Mouse (Mus musculus): Measurements from ENCODE around the gene Ap3b2. TPM values are rescaled to one million over a fixed set of nuclear protein-coding genes. Genes with fewer than 3 reads are reported as not detected.
A peak's percentile ranks its signal among the peaks of the same experiment; 100 is the strongest.

The Ap3b2 gene
- polyA plus RNA-seq (2015; fragmentation: Nextera tagmentation; extraction: Ambion mirVana) = 0.50 and 0.82 TPM in 2 replicates

- Histone ChIP-seq H3K9me3 (ENCODE audit: control insufficient read depth, low read length) (no peaks in the 10 kb centered on the region), H3K4me2 (ENCODE audit: low read depth, low read length) (peak within 1 kb of the TSS; percentile 71), H3K36me3 (ENCODE audit: control insufficient read depth, insufficient read depth, low read length) (no peaks in the 10 kb centered on the region), H3K27me3 (ENCODE audit: control insufficient read depth, insufficient read depth, low read depth, low read length) (peaks cover 17% of the 10 kb centered on the region), H3K4me1 (replicated peaks; ENCODE audit: control insufficient read depth, insufficient read depth, low read length) (peaks cover 3% of the 10 kb centered on the region; the same call in 1 of the 2 replicates), H3K4me3 (ENCODE audit: low read length) (peak within 1 kb of the TSS; percentile 48), H3K9ac (ENCODE audit: low read length) (no peak within 1 kb of the TSS), H3K27ac (ENCODE audit: low read length) (no peak within 1 kb of the TSS)
- WGBS = under 1% methylated on average over 57 of the region's 57 CpGs
- ATAC-seq (ENCODE audit: low read depth) = peak; percentile 80
These were observed at the start of gene Ap3b2 for GRCm38 (mm10) chr7:81493331-81494021. Gene Ap3b2, minus strand, starts transcription at chr7:81493925.

GRCm38 (mm10) chr7:81542934-81543333 is 49.2 kb upstream of the Ap3b2 start:
- Histone ChIP-seq H3K27me3 (ENCODE audit: control insufficient read depth, insufficient read depth, low read depth, low read length) (no peaks in the 10 kb centered on the region), H3K4me1 (replicated peaks; ENCODE audit: control insufficient read depth, insufficient read depth, low read length) (no peaks in the 10 kb centered on the region), H3K4me2 (ENCODE audit: low read depth, low read length) (no peak overlapping the region), H3K9me3 (ENCODE audit: control insufficient read depth, low read length) (no peaks in the 10 kb centered on the region), H3K27ac (ENCODE audit: low read length) (no peak overlapping the region), H3K9ac (ENCODE audit: low read length) (no peak overlapping the region), H3K4me3 (ENCODE audit: low read length) (no peak overlapping the region), H3K36me3 (ENCODE audit: control insufficient read depth, insufficient read depth, low read length) (no peaks in the 10 kb centered on the region)
- 52% methylated on average over 8 of the region's 8 CpGs for WGBS
- ATAC-seq (ENCODE audit: low read depth) = no peak

GRCm38 (mm10) chr7:81541924-81542524 is 48.3 kb upstream of the Ap3b2 start:
- no peak overlapping the region for H3K9ac ChIP-seq (ENCODE audit: low read length)
- no peaks in the 10 kb centered on the region for H3K36me3 ChIP-seq (ENCODE audit: control insufficient read depth, insufficient read depth, low read length)
- whole genome bisulfite sequencing = 71% methylated on average over 7 of the region's 7 CpGs
- H3K4me3 ChIP-seq (ENCODE audit: low read length) = no peak overlapping the region
- H3K4me2 ChIP-seq (ENCODE audit: low read depth, low read length) = no peak overlapping the region
- no peak for ATAC-seq (ENCODE audit: low read depth)
- no peak overlapping the region for H3K27ac ChIP-seq (ENCODE audit: low read length)
- H3K4me1 ChIP-seq (replicated peaks; ENCODE audit: control insufficient read depth, insufficient read depth, low read length) = no peaks in the 10 kb centered on the region
- no peaks in the 10 kb centered on the region for H3K9me3 ChIP-seq (ENCODE audit: control insufficient read depth, low read length)
- H3K27me3 ChIP-seq (ENCODE audit: control insufficient read depth, insufficient read depth, low read depth, low read length) = no peaks in the 10 kb centered on the region

GRCm38 (mm10) chr7:81540999-81541398 is 47.3 kb upstream of the Ap3b2 start:
- no peak overlapping the region for H3K27ac ChIP-seq (ENCODE audit: low read length)
- H3K4me2 ChIP-seq (ENCODE audit: low read depth, low read length) = no peak overlapping the region
- no peak for ATAC-seq (ENCODE audit: low read depth)
- H3K9me3 ChIP-seq (ENCODE audit: control insufficient read depth, low read length) = no peaks in the 10 kb centered on the region
- no peaks in the 10 kb centered on the region for H3K4me1 ChIP-seq (replicated peaks; ENCODE audit: control insufficient read depth, insufficient read depth, low read length)
- H3K27me3 ChIP-seq (ENCODE audit: control insufficient read depth, insufficient read depth, low read depth, low read length) = no peaks in the 10 kb centered on the region
- no peaks in the 10 kb centered on the region; the same call in 1 of the 2 replicates for H3K36me3 ChIP-seq (ENCODE audit: control insufficient read depth, insufficient read depth, low read length)
- H3K9ac ChIP-seq (ENCODE audit: low read length) = no peak overlapping the region
- WGBS = 40% methylated on average over 1 of the region's 1 CpGs
- no peak overlapping the region for H3K4me3 ChIP-seq (ENCODE audit: low read length)

GRCm38 (mm10) chr7:81539565-81539964 is 45.8 kb upstream of the Ap3b2 start:
- Histone ChIP-seq H3K4me2 (ENCODE audit: low read depth, low read length) (no peak overlapping the region), H3K9ac (ENCODE audit: low read length) (no peak overlapping the region), H3K9me3 (ENCODE audit: control insufficient read depth, low read length) (no peaks in the 10 kb centered on the region), H3K4me1 (replicated peaks; ENCODE audit: control insufficient read depth, insufficient read depth, low read length) (no peaks in the 10 kb centered on the region), H3K27me3 (ENCODE audit: control insufficient read depth, insufficient read depth, low read depth, low read length) (no peaks in the 10 kb centered on the region), H3K36me3 (ENCODE audit: control insufficient read depth, insufficient read depth, low read length) (peaks cover 14% of the 10 kb centered on the region; the same call in 1 of the 2 replicates), H3K4me3 (ENCODE audit: low read length) (no peak overlapping the region), H3K27ac (ENCODE audit: low read length) (no peak overlapping the region)
- 15% methylated on average over 2 of the region's 2 CpGs for WGBS
- ATAC-seq (ENCODE audit: low read depth) = no peak

- Histone ChIP-seq H3K27me3 (ENCODE audit: control insufficient read depth, insufficient read depth, low read depth, low read length) (no peaks in the 10 kb centered on the region), H3K27ac (ENCODE audit: low read length) (no peak overlapping the region), H3K9me3 (ENCODE audit: control insufficient read depth, low read length) (peaks cover 4% of the 10 kb centered on the region; the same call in 1 of the 2 replicates), H3K4me2 (ENCODE audit: low read depth, low read length) (no peak overlapping the region), H3K4me1 (replicated peaks; ENCODE audit: control insufficient read depth, insufficient read depth, low read length) (no peaks in the 10 kb centered on the region), H3K36me3 (ENCODE audit: control insufficient read depth, insufficient read depth, low read length) (peaks cover 27% of the 10 kb centered on the region), H3K9ac (ENCODE audit: low read length) (no peak overlapping the region), H3K4me3 (ENCODE audit: low read length) (no peak overlapping the region)
- no peak for ATAC-seq (ENCODE audit: low read depth)
- WGBS = 60% methylated on average over 2 of the region's 2 CpGs
These were observed 44.4 kb upstream of the Ap3b2 start for GRCm38 (mm10) chr7:81538070-81538675.

GRCm38 (mm10) chr7:81536478-81536877 is 42.8 kb upstream of the Ap3b2 start:
- H3K4me1 ChIP-seq (replicated peaks; ENCODE audit: control insufficient read depth, insufficient read depth, low read length) = no peaks in the 10 kb centered on the region
- H3K4me3 ChIP-seq (ENCODE audit: low read length) = no peak overlapping the region
- H3K4me2 ChIP-seq (ENCODE audit: low read depth, low read length) = no peak overlapping the region
- no peak overlapping the region for H3K27ac ChIP-seq (ENCODE audit: low read length)
- peaks cover 4% of the 10 kb centered on the region; the same call in 1 of the 2 replicates for H3K9me3 ChIP-seq (ENCODE audit: control insufficient read depth, low read length)
- ATAC-seq (ENCODE audit: low read depth) = no peak
- 75% methylated on average over 4 of the region's 4 CpGs for WGBS
- no peaks in the 10 kb centered on the region for H3K27me3 ChIP-seq (ENCODE audit: control insufficient read depth, insufficient read depth, low read depth, low read length)
- H3K36me3 ChIP-seq (ENCODE audit: control insufficient read depth, insufficient read depth, low read length) = peaks cover 40% of the 10 kb centered on the region
- no peak overlapping the region for H3K9ac ChIP-seq (ENCODE audit: low read length)

- no peak overlapping the region for H3K27ac ChIP-seq (ENCODE audit: low read length)
- H3K27me3 ChIP-seq (ENCODE audit: control insufficient read depth, insufficient read depth, low read depth, low read length) = no peaks in the 10 kb centered on the region
- H3K36me3 ChIP-seq (ENCODE audit: control insufficient read depth, insufficient read depth, low read length) = peaks cover 66% of the 10 kb centered on the region
- 83% methylated on average over 1 of the region's 1 CpGs for WGBS
- no peaks in the 10 kb centered on the region for H3K4me1 ChIP-seq (replicated peaks; ENCODE audit: control insufficient read depth, insufficient read depth, low read length)
- ATAC-seq (ENCODE audit: low read depth) = no peak
- no peak overlapping the region for H3K4me2 ChIP-seq (ENCODE audit: low read depth, low read length)
- peaks cover 4% of the 10 kb centered on the region; the same call in 1 of the 2 replicates for H3K9me3 ChIP-seq (ENCODE audit: control insufficient read depth, low read length)
- no peak overlapping the region for H3K9ac ChIP-seq (ENCODE audit: low read length)
- no peak overlapping the region for H3K4me3 ChIP-seq (ENCODE audit: low read length)
These were observed 37.7 kb upstream of the Ap3b2 start for GRCm38 (mm10) chr7:81531462-81531861.

- no peaks in the 10 kb centered on the region for H3K27me3 ChIP-seq (ENCODE audit: control insufficient read depth, insufficient read depth, low read depth, low read length)
- H3K4me1 ChIP-seq (replicated peaks; ENCODE audit: control insufficient read depth, insufficient read depth, low read length) = peaks cover 8% of the 10 kb centered on the region
- H3K9me3 ChIP-seq (ENCODE audit: control insufficient read depth, low read length) = no peaks in the 10 kb centered on the region; the same call in 1 of the 2 replicates
- no peak overlapping the region for H3K4me3 ChIP-seq (ENCODE audit: low read length)
- 72% methylated on average over 8 of the region's 8 CpGs for WGBS
- ATAC-seq (ENCODE audit: low read depth) = no peak
- no peak overlapping the region for H3K9ac ChIP-seq (ENCODE audit: low read length)
- H3K4me2 ChIP-seq (ENCODE audit: low read depth, low read length) = no peak overlapping the region
- peaks cover 46% of the 10 kb centered on the region for H3K36me3 ChIP-seq (ENCODE audit: control insufficient read depth, insufficient read depth, low read length)
- H3K27ac ChIP-seq (ENCODE audit: low read length) = no peak overlapping the region
These were observed 35.2 kb upstream of the Ap3b2 start for GRCm38 (mm10) chr7:81528918-81529317.
